Mouse (Mus musculus) E14TG2a.4 (cell line): ENCODE data around the gene Sostdc1.

Experiments
- H3K27me3 ChIP-seq: 2 replicates; pipeline ENCODE4 v1.6.1; 2014; ENCODE audit warnings: low read length, control low read depth; ENCODE audit not compliant: insufficient read depth
- H3K36me3 ChIP-seq: 2 replicates; pipeline ENCODE4 v1.6.1; 2014; ENCODE audit warnings: low read length, control low read depth; ENCODE audit not compliant: insufficient read depth
- H3K4me1 ChIP-seq: replicated peaks from 2 replicates; pipeline ENCODE4 v1.6.1; 2014; ENCODE audit warnings: low read depth, low read length, control low read depth
- H3K4me3 ChIP-seq: replicated peaks from 2 replicates; pipeline ENCODE4 v1.5.1; 2014; ENCODE audit warnings: mild to moderate bottlenecking, low read length
- H3K9me3 ChIP-seq: 2 replicates; pipeline ENCODE4 v1.6.1; 2014; ENCODE audit warnings: low read length, control low read depth
- CTCF ChIP-seq: conservative IDR thresholded peaks from 2 replicates; pipeline ENCODE4 v1.5.1; 2014; ENCODE audit warnings: low read length
- NANOG ChIP-seq: IDR thresholded peaks from 2 replicates; pipeline ENCODE4 v1.6.1; 2014; ENCODE audit warnings: borderline replicate concordance, low read length, mixed read lengths
- POU5F1 ChIP-seq: IDR thresholded peaks from 2 replicates; pipeline ENCODE4 v1.6.1; 2014; ENCODE audit warnings: low read length, borderline replicate concordance

Gene Sostdc1

DNA sequence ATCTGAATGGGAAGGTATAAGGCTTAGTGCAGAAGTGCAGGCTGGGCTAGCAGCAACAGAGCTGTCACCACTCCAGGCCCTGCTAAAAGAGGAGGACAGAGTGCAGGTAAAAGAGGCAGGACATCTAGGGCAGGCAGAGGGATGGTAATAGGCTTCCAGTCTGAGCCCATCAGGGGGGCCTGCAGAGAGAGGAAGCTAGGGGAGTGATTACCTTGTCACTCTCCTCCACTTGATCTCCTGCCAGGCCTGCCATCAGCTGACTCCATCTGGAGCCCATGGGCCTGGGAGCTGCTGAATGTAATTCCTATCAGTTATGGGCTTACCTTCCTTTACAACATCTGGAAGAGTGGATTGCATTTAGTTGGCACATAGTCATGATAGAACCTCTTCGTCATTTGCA lies 18.7 kb downstream of the Sostdc1 start:
- Histone ChIP-seq H3K27me3 (no peaks in the 10 kb centered on the region; the same call in 1 of the 2 replicates), H3K9me3 (peaks cover 10% of the 10 kb centered on the region), H3K36me3 (no peaks in the 10 kb centered on the region), H3K4me1 (no peaks in the 10 kb centered on the region), H3K4me3 (no peak overlapping the region)
- no peak for TF ChIP-seq CTCF
- no peak for TF ChIP-seq NANOG
- TF ChIP-seq POU5F1, result no peak

DNA sequence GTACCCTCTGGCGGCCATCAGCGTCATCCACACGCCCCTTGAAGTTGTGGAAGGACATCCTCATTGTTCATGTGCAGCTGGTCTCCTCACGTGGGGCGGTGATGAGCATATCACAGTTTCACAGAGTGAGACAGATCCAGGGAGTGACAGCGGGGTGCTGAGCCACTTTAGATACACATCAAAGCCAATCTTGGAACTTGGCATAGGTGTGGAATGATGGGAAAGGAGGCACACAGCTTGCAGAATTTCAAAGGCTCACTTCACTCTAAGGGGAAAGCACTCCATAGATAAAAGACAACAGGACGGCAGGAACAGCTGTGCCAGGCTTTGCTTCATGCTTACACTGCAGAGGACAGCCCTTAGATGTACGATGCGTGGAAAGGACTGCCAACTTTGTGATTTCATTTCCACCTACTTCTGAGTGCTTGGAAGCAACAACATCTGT lies 19.9 kb downstream of the Sostdc1 start:
- Histone ChIP-seq H3K36me3 (no peaks in the 10 kb centered on the region), H3K4me1 (no peaks in the 10 kb centered on the region), H3K4me3 (no peak overlapping the region), H3K9me3 (no peaks in the 10 kb centered on the region), H3K27me3 (no peaks in the 10 kb centered on the region; the same call in 1 of the 2 replicates)
- TF ChIP-seq CTCF, result no peak
- no peak for TF ChIP-seq POU5F1
- no peak for TF ChIP-seq NANOG

DNA sequence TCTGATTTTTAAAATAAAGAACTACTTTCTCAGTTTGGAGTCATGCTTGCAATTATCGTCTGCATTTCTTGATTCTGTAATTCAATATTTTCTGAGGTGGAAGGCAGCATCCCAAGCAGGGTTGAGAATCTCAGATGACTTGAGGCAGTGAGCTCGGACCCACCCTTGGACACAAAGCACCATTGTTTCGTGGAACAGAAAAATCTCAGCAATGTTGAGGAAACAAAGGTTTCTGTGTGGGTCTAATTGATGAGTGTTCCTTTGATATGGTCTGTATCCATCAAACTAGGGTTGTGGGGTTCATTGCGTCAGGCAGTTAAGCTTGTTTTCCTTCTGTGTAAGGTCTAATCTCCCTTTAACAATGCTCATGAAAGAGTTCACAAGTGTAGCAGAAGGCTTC lies 30.2 kb downstream of the Sostdc1 start:
- Histone ChIP-seq H3K36me3 (no peaks in the 10 kb centered on the region), H3K9me3 (peaks cover 13% of the 10 kb centered on the region), H3K27me3 (no peaks in the 10 kb centered on the region), H3K4me3 (no peak overlapping the region), H3K4me1 (no peaks in the 10 kb centered on the region)
- no peak for TF ChIP-seq CTCF
- TF ChIP-seq NANOG, result no peak
- TF ChIP-seq POU5F1, result no peak

DNA sequence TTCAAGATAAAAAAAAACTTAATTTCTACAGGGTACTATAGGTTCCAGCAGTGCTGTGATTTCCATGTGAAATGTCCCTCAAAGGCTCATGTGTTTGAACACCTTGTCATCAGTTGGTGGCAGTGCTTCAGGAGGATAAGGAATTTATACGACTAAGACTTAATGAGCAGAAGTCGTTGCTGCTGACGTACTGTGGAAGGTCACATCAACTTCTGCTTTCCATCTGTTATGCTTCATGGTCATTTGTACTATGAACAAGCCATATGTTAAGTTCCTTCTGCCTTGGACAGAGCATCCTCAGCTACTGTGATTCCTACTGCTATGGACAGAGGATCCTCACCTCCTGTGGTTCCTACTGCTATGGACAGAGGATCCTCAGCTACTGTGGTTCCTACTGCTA lies 46.1 kb downstream of the Sostdc1 start:
- TF ChIP-seq CTCF, result no peak
- TF ChIP-seq POU5F1, result no peak
- TF ChIP-seq NANOG, result no peak
- no peaks in the 10 kb centered on the region for H3K9me3 ChIP-seq
- no peaks in the 10 kb centered on the region for H3K27me3 ChIP-seq
- no peaks in the 10 kb centered on the region for H3K36me3 ChIP-seq
- H3K4me3 ChIP-seq, result no peak overlapping the region
- H3K4me1 ChIP-seq, result no peaks in the 10 kb centered on the region

DNA sequence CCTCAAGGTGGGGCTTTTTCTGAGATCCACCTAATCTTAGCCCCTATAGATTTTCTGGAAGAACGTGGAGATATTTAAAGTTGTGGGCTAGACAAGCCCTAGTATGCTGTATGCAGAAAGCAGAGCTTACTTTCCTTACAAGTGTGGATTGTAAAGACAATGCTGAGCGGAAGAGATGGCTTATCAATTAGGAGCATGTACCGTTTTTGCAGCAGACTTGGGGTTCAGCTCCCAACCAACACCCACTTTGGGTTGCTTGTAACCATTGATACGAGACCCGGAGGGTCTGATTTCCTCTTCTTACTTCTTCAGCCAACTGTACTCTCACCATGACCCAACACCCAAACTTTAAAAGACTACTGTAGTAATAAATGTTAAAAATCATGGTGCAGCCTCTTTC lies 46.8 kb downstream of the Sostdc1 start:
- Histone ChIP-seq H3K4me3 (no peak overlapping the region), H3K36me3 (no peaks in the 10 kb centered on the region), H3K4me1 (no peaks in the 10 kb centered on the region), H3K9me3 (no peaks in the 10 kb centered on the region), H3K27me3 (no peaks in the 10 kb centered on the region)
- no peak for TF ChIP-seq POU5F1
- TF ChIP-seq CTCF, result no peak

DNA sequence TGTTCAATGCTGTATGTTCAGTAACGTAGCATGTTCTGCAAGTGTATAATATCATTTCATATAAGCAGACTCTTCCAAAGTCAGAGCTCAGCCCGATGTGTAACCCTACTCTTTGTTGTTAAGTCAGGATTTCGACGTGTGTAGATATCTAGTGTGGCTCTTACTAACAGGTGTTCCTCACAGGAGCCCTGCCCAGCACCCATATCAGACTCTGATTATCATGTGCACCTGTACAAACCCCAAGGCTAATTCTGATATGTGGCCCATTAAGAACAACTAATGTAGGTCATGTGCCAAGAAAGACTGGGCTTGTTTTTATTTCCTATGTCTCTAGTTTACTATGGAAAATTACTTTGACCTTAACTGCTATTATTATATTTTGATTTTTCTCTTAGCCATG lies 50.1 kb downstream of the Sostdc1 start:
- H3K4me1 ChIP-seq, result no peaks in the 10 kb centered on the region
- no peaks in the 10 kb centered on the region for H3K9me3 ChIP-seq
- H3K27me3 ChIP-seq, result no peaks in the 10 kb centered on the region
- no peaks in the 10 kb centered on the region for H3K36me3 ChIP-seq
- no peak overlapping the region for H3K4me3 ChIP-seq
- no peak for TF ChIP-seq CTCF
- TF ChIP-seq POU5F1, result no peak
- TF ChIP-seq NANOG, result no peak
